Mouse (Mus musculus) testis, adult 2 months (tissue): Measurements from ENCODE around the gene Lrig1. TPM values are rescaled to one million over a fixed set of nuclear protein-coding genes. Genes with fewer than 3 reads are reported as not detected.

Experiments used
- H3K27ac ChIP-seq: fragments of 200-500 bp; 2 replicates; pipeline ENCODE4 v1.5.1; 2012; ENCODE audit warnings: low read depth, low read length; ENCODE audit not compliant: control insufficient read depth, insufficient read depth
- H3K27me3 ChIP-seq: fragments of 200-500 bp; 2 replicates; pipeline ENCODE4 v1.6.1; 2012; ENCODE audit warnings: mild to moderate bottlenecking, low read length, moderate library complexity; ENCODE audit not compliant: control insufficient read depth, insufficient read depth
- H3K36me3 ChIP-seq: fragments of 200-500 bp; 2 replicates; pipeline ENCODE4 v1.6.1; 2012; ENCODE audit warnings: mild to moderate bottlenecking, low read length; ENCODE audit not compliant: control insufficient read depth, insufficient read depth
- H3K4me1 ChIP-seq: fragments of 200-500 bp; 2 replicates; pipeline ENCODE4 v1.6.1; 2012; ENCODE audit warnings: low read length; ENCODE audit not compliant: control insufficient read depth, insufficient read depth
- H3K4me3 ChIP-seq: fragments of 200-500 bp; 2 replicates; pipeline ENCODE4 v1.5.1; 2012; ENCODE audit warnings: low read depth, mild to moderate bottlenecking, low read length, moderate library complexity, mixed read lengths; ENCODE audit not compliant: control insufficient read depth
- CTCF ChIP-seq: fragments of 200-500 bp; IDR thresholded peaks from 2 replicates; pipeline ENCODE4 v1.5.1; 2012; ENCODE audit warnings: low read depth, mild to moderate bottlenecking, inconsistent platforms, low read length, moderate library complexity; ENCODE audit not compliant: control insufficient read depth, insufficient read depth, insufficient replicate concordance
- POLR2A ChIP-seq: fragments of 200-500 bp; IDR thresholded peaks from 2 replicates; pipeline ENCODE4 v1.6.1; 2012; ENCODE audit warnings: low read depth, mild to moderate bottlenecking, inconsistent platforms, low read length, moderate library complexity; ENCODE audit not compliant: control insufficient read depth
- polyA plus RNA-seq: library from polyadenylated mRNA; depleted of rRNA; stranded (reverse); fragments of >200 nt; gene quantifications from 2 replicates; pipeline ENCODE4 v1.2.3, GENCODE M21; 2012

Lrig1 gene
- polyA plus RNA-seq, 1 experiment = 3.3 TPM

GRCm38 (mm10) chr6:94584147-94584695, 115.7 kb downstream of the Lrig1 start:
- no peaks in the 10 kb centered on the region for H3K4me1 ChIP-seq
- H3K27me3 ChIP-seq = no peaks in the 10 kb centered on the region
- H3K36me3 ChIP-seq = no peaks in the 10 kb centered on the region
- TF ChIP-seq POLR2A (no peak), CTCF (no peak)
- H3K27ac ChIP-seq = no peak overlapping the region
- no peak overlapping the region for H3K4me3 ChIP-seq

- Histone ChIP-seq H3K4me1 (no peaks in the 10 kb centered on the region), H3K27ac (no peak overlapping the region), H3K27me3 (no peaks in the 10 kb centered on the region), H3K4me3 (no peak overlapping the region), H3K36me3 (no peaks in the 10 kb centered on the region)
- TF ChIP-seq CTCF = no peak
Observed at GRCm38 (mm10) chr6:94582055-94582454, 117.9 kb downstream of the Lrig1 start.

GRCm38 (mm10) chr6:94577991-94578390, 122.0 kb downstream of the Lrig1 start:
- no peak for TF ChIP-seq POLR2A
- TF ChIP-seq CTCF = no peak
- no peaks in the 10 kb centered on the region for H3K27me3 ChIP-seq
- no peak overlapping the region for H3K4me3 ChIP-seq
- H3K36me3 ChIP-seq = no peaks in the 10 kb centered on the region
- H3K27ac ChIP-seq = no peak overlapping the region
- H3K4me1 ChIP-seq = no peaks in the 10 kb centered on the region

- H3K27ac ChIP-seq = no peak overlapping the region
- H3K36me3 ChIP-seq = no peaks in the 10 kb centered on the region
- H3K27me3 ChIP-seq = no peaks in the 10 kb centered on the region
- no peaks in the 10 kb centered on the region for H3K4me1 ChIP-seq
- TF ChIP-seq CTCF (no peak), POLR2A (no peak)
- H3K4me3 ChIP-seq = no peak overlapping the region
Observed at GRCm38 (mm10) chr6:94575526-94576166, 124.3 kb downstream of the Lrig1 start.

GRCm38 (mm10) chr6:94568040-94568439, 131.9 kb downstream of the Lrig1 start:
- TF ChIP-seq POLR2A (no peak), CTCF (no peak)
- Histone ChIP-seq H3K36me3 (no peaks in the 10 kb centered on the region), H3K27ac (no peak overlapping the region), H3K4me1 (no peaks in the 10 kb centered on the region), H3K4me3 (no peak overlapping the region), H3K27me3 (no peaks in the 10 kb centered on the region)

GRCm38 (mm10) chr6:94565766-94566165, 134.2 kb downstream of the Lrig1 start:
- Histone ChIP-seq H3K4me3 (no peak overlapping the region), H3K27ac (no peak overlapping the region), H3K4me1 (no peaks in the 10 kb centered on the region), H3K27me3 (no peaks in the 10 kb centered on the region), H3K36me3 (no peaks in the 10 kb centered on the region)
- TF ChIP-seq POLR2A (no peak), CTCF (no peak)

- no peak overlapping the region for H3K4me3 ChIP-seq
- no peaks in the 10 kb centered on the region for H3K27me3 ChIP-seq
- no peak overlapping the region for H3K27ac ChIP-seq
- H3K4me1 ChIP-seq = no peaks in the 10 kb centered on the region
- no peak for TF ChIP-seq POLR2A
- TF ChIP-seq CTCF = no peak
- H3K36me3 ChIP-seq = no peaks in the 10 kb centered on the region
Observed at GRCm38 (mm10) chr6:94563203-94563940, 136.6 kb downstream of the Lrig1 start.

- Histone ChIP-seq H3K27me3 (no peaks in the 10 kb centered on the region), H3K4me1 (no peaks in the 10 kb centered on the region), H3K36me3 (no peaks in the 10 kb centered on the region), H3K27ac (no peak overlapping the region), H3K4me3 (no peak overlapping the region)
- TF ChIP-seq CTCF = no peak
- no peak for TF ChIP-seq POLR2A
Observed at GRCm38 (mm10) chr6:94561346-94561745, 138.6 kb downstream of the Lrig1 start.
